Mouse (Mus musculus) heart, adult 11 months (tissue): ENCODE results near the gene Olfr315.
"Not testable (repeated sequence)": the region's sequence is repeated elsewhere in the genome, so short reads cannot be mapped to it uniquely, and the experiment has no call there.

Experiments used
- DNase-seq: peaks from one replicate; pipeline ENCODE4 v3.0.0; 2022

Gene Olfr315

GRCm38 (mm10) chr11:58772888-58773287 lies at the start of gene Olfr315:
Gene Olfr315, plus strand, starts transcription at chr11:58773188.
- no peak for DNase-seq

GRCm38 (mm10) chr11:58723914-58724313 lies 49.1 kb upstream of the Olfr315 start, which contains the start of gene Olfr318:
Gene Olfr318, minus strand, starts transcription at chr11:58724014.
- no peak for DNase-seq

GRCm38 (mm10) chr11:58727896-58728650 lies 44.9 kb upstream of the Olfr315 start:
- DNase-seq = peak; percentile 61

GRCm38 (mm10) chr11:58733372-58733771 lies 39.6 kb upstream of the Olfr315 start:
- DNase-seq = peak; percentile 50

GRCm38 (mm10) chr11:58738792-58739262 lies 34.2 kb upstream of the Olfr315 start, which contains the start of gene Olfr317:
Gene Olfr317, minus strand, starts transcription at chr11:58739212.
- DNase-seq = peak; percentile 53

- DNase-seq = peak; percentile 27
These were observed 21.9 kb upstream of the Olfr315 start for GRCm38 (mm10) chr11:58751096-58751495.

GRCm38 (mm10) chr11:58752434-58752833 lies 20.6 kb upstream of the Olfr315 start, which contains the start of gene Olfr316:
Gene Olfr316, plus strand, starts transcription at chr11:58752734.
- no peak for DNase-seq

GRCm38 (mm10) chr11:58782480-58783089 lies 9.6 kb downstream of the Olfr315 start, which contains the start of gene Olfr314:
Gene Olfr314, plus strand, starts transcription at chr11:58782952.
- peak; percentile 85 for DNase-seq

GRCm38 (mm10) chr11:58784182-58784581 lies 11.2 kb downstream of the Olfr315 start:
- no peak for DNase-seq

GRCm38 (mm10) chr11:58787651-58788050 lies 14.7 kb downstream of the Olfr315 start:
- peak; percentile 71 for DNase-seq

GRCm38 (mm10) chr11:58788346-58788745 lies 15.4 kb downstream of the Olfr315 start:
- DNase-seq = peak; percentile 75

GRCm38 (mm10) chr11:58789532-58789931 lies 16.5 kb downstream of the Olfr315 start:
- DNase-seq = peak; percentile 39

GRCm38 (mm10) chr11:58790053-58790452 lies 17.1 kb downstream of the Olfr315 start:
- DNase-seq = peak; percentile 40

GRCm38 (mm10) chr11:58790646-58791045 lies 17.7 kb downstream of the Olfr315 start:
- peak; percentile 15 for DNase-seq

GRCm38 (mm10) chr11:58795856-58796255 lies 22.9 kb downstream of the Olfr315 start:
- no peak for DNase-seq

GRCm38 (mm10) chr11:58796850-58797249 lies 23.9 kb downstream of the Olfr315 start:
- DNase-seq = no peak

- DNase-seq = no peak
These were observed 26.8 kb downstream of the Olfr315 start for GRCm38 (mm10) chr11:58799747-58800146.

- peak; percentile 88 for DNase-seq
These were observed 28.7 kb downstream of the Olfr315 start, which contains the start of gene Fam183b for GRCm38 (mm10) chr11:58801558-58802228. Gene Fam183b, minus strand, starts transcription at chr11:58801960.

GRCm38 (mm10) chr11:58803871-58804270 lies 30.9 kb downstream of the Olfr315 start:
- peak; percentile 21 for DNase-seq

- peak; percentile 60 for DNase-seq
These were observed 31.4 kb downstream of the Olfr315 start for GRCm38 (mm10) chr11:58804393-58804792.

GRCm38 (mm10) chr11:58812001-58812400 lies 39.0 kb downstream of the Olfr315 start:
- DNase-seq = no peak

- DNase-seq = not testable (repeated sequence)
These were observed 41.7 kb downstream of the Olfr315 start, which contains the start of gene Olfr313 for GRCm38 (mm10) chr11:58814700-58815099. Gene Olfr313, plus strand, starts transcription at chr11:58815000.

GRCm38 (mm10) chr11:58815676-58816075 lies 42.7 kb downstream of the Olfr315 start:
- DNase-seq = no peak
